Mouse (Mus musculus): ENCODE data around the gene Runx2. TPM values are rescaled to one million over a fixed set of nuclear protein-coding genes. Genes with fewer than 3 reads are reported as not detected.

Gene Runx2
- polyA plus RNA-seq, 1 experiment from 2014 or later, result 4.6 TPM

- H3K4me3 ChIP-seq, result no peak overlapping the region
- H3K36me3 ChIP-seq, result peaks cover 10% of the 10 kb centered on the region
- 88% methylated on average over 5 of the region's 5 CpGs for WGBS
- no peak for DNase-seq (ENCODE audit: low spot score)
- H3K4me1 ChIP-seq, result no peaks in the 10 kb centered on the region
- H3K27ac ChIP-seq, result no peak overlapping the region
- H3K9me3 ChIP-seq (replicated peaks), result no peaks in the 10 kb centered on the region
- H3K27me3 ChIP-seq (ENCODE audit: low read depth, poor library complexity, severe bottlenecking), result no peaks in the 10 kb centered on the region
Observed at GRCm38 (mm10) chr17:44788982-44789747, 25.4 kb downstream of the Runx2 start.

GRCm38 (mm10) chr17:44783143-44783542 is 31.5 kb downstream of the Runx2 start:
- WGBS, result 77% methylated on average over 2 of the region's 2 CpGs
- H3K36me3 ChIP-seq, result no peaks in the 10 kb centered on the region
- H3K27me3 ChIP-seq (ENCODE audit: low read depth, poor library complexity, severe bottlenecking), result no peaks in the 10 kb centered on the region
- no peak for DNase-seq (ENCODE audit: low spot score)
- H3K4me1 ChIP-seq, result peaks cover 3% of the 10 kb centered on the region
- no peaks in the 10 kb centered on the region for H3K9me3 ChIP-seq (replicated peaks)
- H3K27ac ChIP-seq, result no peak overlapping the region
- no peak overlapping the region for H3K4me3 ChIP-seq

GRCm38 (mm10) chr17:44782366-44782765 is 32.2 kb downstream of the Runx2 start:
- Histone ChIP-seq H3K4me3 (no peak overlapping the region), H3K27ac (no peak overlapping the region), H3K27me3 (ENCODE audit: low read depth, poor library complexity, severe bottlenecking) (no peaks in the 10 kb centered on the region), H3K36me3 (no peaks in the 10 kb centered on the region), H3K4me1 (peaks cover 11% of the 10 kb centered on the region), H3K9me3 (replicated peaks) (no peaks in the 10 kb centered on the region)
- no peak for DNase-seq (ENCODE audit: low spot score)
- WGBS, result 83% methylated on average over 4 of the region's 4 CpGs

- Histone ChIP-seq H3K9me3 (replicated peaks) (no peaks in the 10 kb centered on the region), H3K27me3 (ENCODE audit: low read depth, poor library complexity, severe bottlenecking) (no peaks in the 10 kb centered on the region), H3K4me3 (no peak overlapping the region), H3K4me1 (peaks cover 18% of the 10 kb centered on the region), H3K36me3 (no peaks in the 10 kb centered on the region), H3K27ac (no peak overlapping the region)
- WGBS, result 69% methylated on average over 4 of the region's 4 CpGs
- DNase-seq (ENCODE audit: low spot score), result no peak
Observed at GRCm38 (mm10) chr17:44780353-44780752, 34.2 kb downstream of the Runx2 start.

- Histone ChIP-seq H3K27me3 (ENCODE audit: low read depth, poor library complexity, severe bottlenecking) (no peaks in the 10 kb centered on the region), H3K4me3 (peak overlapping the region; percentile 98), H3K27ac (no peak overlapping the region), H3K4me1 (peaks cover 18% of the 10 kb centered on the region), H3K36me3 (no peaks in the 10 kb centered on the region), H3K9me3 (replicated peaks) (no peaks in the 10 kb centered on the region)
- 78% methylated on average over 5 of the region's 5 CpGs for WGBS
- DNase-seq (ENCODE audit: low spot score), result no peak
Observed at GRCm38 (mm10) chr17:44778141-44778540, 36.5 kb downstream of the Runx2 start.

- no peaks in the 10 kb centered on the region for H3K27me3 ChIP-seq (ENCODE audit: low read depth, poor library complexity, severe bottlenecking)
- peaks cover 18% of the 10 kb centered on the region for H3K4me1 ChIP-seq
- no peak for DNase-seq (ENCODE audit: low spot score)
- peak overlapping the region; percentile 98 for H3K4me3 ChIP-seq
- H3K27ac ChIP-seq, result peak overlapping the region; percentile 100
- no peaks in the 10 kb centered on the region for H3K9me3 ChIP-seq (replicated peaks)
- under 1% methylated on average over 35 of the region's 35 CpGs for WGBS
- no peaks in the 10 kb centered on the region for H3K36me3 ChIP-seq
Observed at GRCm38 (mm10) chr17:44777337-44777804, 37.2 kb downstream of the Runx2 start.

GRCm38 (mm10) chr17:44776738-44777270 is 37.8 kb downstream of the Runx2 start, which contains the start of gene Supt3:
TSS of gene Supt3 (plus strand) at chr17:44777152.
- DNase-seq (ENCODE audit: low spot score), result peak; percentile 98
- Histone ChIP-seq H3K36me3 (no peaks in the 10 kb centered on the region), H3K9me3 (replicated peaks) (no peaks in the 10 kb centered on the region), H3K4me3 (peak within 1 kb of the TSS; percentile 98), H3K27ac (peak within 1 kb of the TSS; percentile 100), H3K27me3 (ENCODE audit: low read depth, poor library complexity, severe bottlenecking) (no peaks in the 10 kb centered on the region), H3K4me1 (peaks cover 18% of the 10 kb centered on the region)
- WGBS, result under 1% methylated on average over 35 of the region's 40 CpGs

- H3K36me3 ChIP-seq, result no peaks in the 10 kb centered on the region
- no peak for DNase-seq (ENCODE audit: low spot score)
- no peak overlapping the region for H3K4me3 ChIP-seq
- H3K27me3 ChIP-seq (ENCODE audit: low read depth, poor library complexity, severe bottlenecking), result no peaks in the 10 kb centered on the region
- H3K27ac ChIP-seq, result no peak overlapping the region
- WGBS, result 87% methylated on average over 2 of the region's 2 CpGs
- peaks cover 25% of the 10 kb centered on the region for H3K4me1 ChIP-seq
- H3K9me3 ChIP-seq (replicated peaks), result no peaks in the 10 kb centered on the region
Observed at GRCm38 (mm10) chr17:44772576-44772975, 42.0 kb downstream of the Runx2 start.

GRCm38 (mm10) chr17:44770871-44771270 is 43.7 kb downstream of the Runx2 start:
- no peak overlapping the region for H3K4me3 ChIP-seq
- no peaks in the 10 kb centered on the region for H3K27me3 ChIP-seq (ENCODE audit: low read depth, poor library complexity, severe bottlenecking)
- WGBS, result 85% methylated on average over 2 of the region's 2 CpGs
- DNase-seq (ENCODE audit: low spot score), result no peak
- no peaks in the 10 kb centered on the region for H3K9me3 ChIP-seq (replicated peaks)
- no peaks in the 10 kb centered on the region for H3K36me3 ChIP-seq
- H3K4me1 ChIP-seq, result peaks cover 20% of the 10 kb centered on the region
- H3K27ac ChIP-seq, result no peak overlapping the region

- H3K27me3 ChIP-seq (ENCODE audit: low read depth, poor library complexity, severe bottlenecking), result no peaks in the 10 kb centered on the region
- no peaks in the 10 kb centered on the region for H3K9me3 ChIP-seq (replicated peaks)
- no peak overlapping the region for H3K27ac ChIP-seq
- no peak overlapping the region for H3K4me3 ChIP-seq
- H3K36me3 ChIP-seq, result no peaks in the 10 kb centered on the region
- peaks cover 20% of the 10 kb centered on the region for H3K4me1 ChIP-seq
- DNase-seq (ENCODE audit: low spot score), result no peak
- 24% methylated on average over 5 of the region's 5 CpGs for WGBS
Observed at GRCm38 (mm10) chr17:44768522-44768921, 46.1 kb downstream of the Runx2 start.

GRCm38 (mm10) chr17:44767375-44767774 is 47.2 kb downstream of the Runx2 start:
- H3K36me3 ChIP-seq, result no peaks in the 10 kb centered on the region
- no peaks in the 10 kb centered on the region for H3K27me3 ChIP-seq (ENCODE audit: low read depth, poor library complexity, severe bottlenecking)
- H3K4me3 ChIP-seq, result no peak overlapping the region
- no peak overlapping the region for H3K27ac ChIP-seq
- peaks cover 20% of the 10 kb centered on the region for H3K4me1 ChIP-seq
- 91% methylated on average over 1 of the region's 1 CpGs for WGBS
- H3K9me3 ChIP-seq (replicated peaks), result no peaks in the 10 kb centered on the region
- DNase-seq (ENCODE audit: low spot score), result no peak

- Histone ChIP-seq H3K4me3 (no peak overlapping the region), H3K9me3 (replicated peaks) (no peaks in the 10 kb centered on the region), H3K27me3 (ENCODE audit: low read depth, poor library complexity, severe bottlenecking) (no peaks in the 10 kb centered on the region), H3K27ac (no peak overlapping the region), H3K36me3 (no peaks in the 10 kb centered on the region), H3K4me1 (peaks cover 20% of the 10 kb centered on the region)
- 73% methylated on average over 2 of the region's 2 CpGs for WGBS
- DNase-seq (ENCODE audit: low spot score), result no peak
Observed at GRCm38 (mm10) chr17:44766975-44767374, 47.6 kb downstream of the Runx2 start.

GRCm38 (mm10) chr17:44766318-44766717 is 48.3 kb downstream of the Runx2 start:
- H3K27ac ChIP-seq, result no peak overlapping the region
- H3K27me3 ChIP-seq (ENCODE audit: low read depth, poor library complexity, severe bottlenecking), result no peaks in the 10 kb centered on the region
- 82% methylated on average over 11 of the region's 11 CpGs for WGBS
- H3K9me3 ChIP-seq (replicated peaks), result no peaks in the 10 kb centered on the region
- peaks cover 20% of the 10 kb centered on the region for H3K4me1 ChIP-seq
- no peak for DNase-seq (ENCODE audit: low spot score)
- H3K4me3 ChIP-seq, result no peak overlapping the region
- H3K36me3 ChIP-seq, result no peaks in the 10 kb centered on the region

All from limb, embryonic 10.5 days (tissue).